Mouse (Mus musculus) liver, adult 2 months (tissue): ENCODE results near the gene Pcif1. TPM values are rescaled to one million over a fixed set of nuclear protein-coding genes. Genes with fewer than 3 reads are reported as not detected.

Source experiments
- DNase-seq: peaks from one replicate; pipeline ENCODE4 v3.0.0-alpha.2; 2011; ENCODE audit warnings: low read depth, low spot score; ENCODE audit errors: extremely low read depth
- H3K27ac ChIP-seq: fragments of 200-500 bp; replicated peaks from 2 replicates; pipeline ENCODE4 v1.5.1; 2012; ENCODE audit warnings: low read depth, mild to moderate bottlenecking, control low read depth, inconsistent platforms, low read length; ENCODE audit not compliant: insufficient read depth
- H3K27me3 ChIP-seq: fragments of 200-500 bp; 2 replicates; pipeline ENCODE4 v1.6.1; 2012; ENCODE audit warnings: mild to moderate bottlenecking, moderate library complexity, low read length, inconsistent platforms; ENCODE audit not compliant: control insufficient read depth, insufficient read depth
- H3K36me3 ChIP-seq: fragments of 200-500 bp; 2 replicates; pipeline ENCODE4 v1.6.1; 2012; ENCODE audit warnings: low read length, inconsistent platforms; ENCODE audit not compliant: control insufficient read depth, insufficient read depth
- H3K4me1 ChIP-seq: fragments of 200-500 bp; 2 replicates; pipeline ENCODE4 v1.6.1; 2011; ENCODE audit warnings: low read length; ENCODE audit not compliant: control insufficient read depth, insufficient read depth
- H3K4me3 ChIP-seq: fragments of 200-500 bp; 2 replicates; pipeline ENCODE4 v1.5.1; 2011; ENCODE audit warnings: low read depth, mild to moderate bottlenecking, control low read depth, low read length, moderate library complexity; ENCODE audit not compliant: insufficient read depth
- H3K79me2 ChIP-seq: fragments of 200-500 bp; 2 replicates; pipeline ENCODE4 v1.6.1; 2012; ENCODE audit warnings: inconsistent platforms, mild to moderate bottlenecking, low read length, moderate library complexity; ENCODE audit not compliant: control insufficient read depth, insufficient read depth
- H3K9ac ChIP-seq: fragments of 200-500 bp; 2 replicates; pipeline ENCODE4 v1.6.1; 2012; ENCODE audit warnings: low read depth, mild to moderate bottlenecking, control low read depth, inconsistent platforms, low read length
- CTCF ChIP-seq: fragments of 200-500 bp; IDR thresholded peaks from 2 replicates; pipeline ENCODE4 v1.5.1; 2011; ENCODE audit warnings: low read depth, low read length, control low read depth
- POLR2A ChIP-seq: fragments of 200-500 bp; IDR thresholded peaks from 2 replicates; pipeline ENCODE4 v1.6.1; 2011; ENCODE audit warnings: low read length, control low read depth; ENCODE audit not compliant: insufficient read depth; ENCODE audit errors: extremely low read depth
- WGBS: fragments of 180-500 bp; shearing (Covaris S2); methylation state at CpG from one replicate; pipeline ENCODE4 v1.1.7; 2018; 5-methylcytosine and 5-hydroxymethylcytosine counted together
- polyA plus RNA-seq: library from polyadenylated mRNA; depleted of rRNA; stranded (reverse); fragments of >200 nt; gene quantifications from 2 replicates; pipeline ENCODE4 v1.2.3, GENCODE M21; 2012
- total RNA-seq: library from RNA; depleted of rRNA; stranded (reverse); fragments of >200 nt; gene quantifications from 2 replicates; pipeline ENCODE4 v1.2.3, GENCODE M21; 2014

Pcif1 gene
- total and polyA plus RNA-seq, 2 experiments: 9.1 to 21.3 TPM

- no peaks in the 10 kb centered on the region for H3K27me3 ChIP-seq
- peak within 1 kb of the TSS; percentile 58 for H3K27ac ChIP-seq
- TF ChIP-seq CTCF (no peak), POLR2A (no peak)
- H3K9ac ChIP-seq: peak within 1 kb of the TSS; percentile 76
- H3K4me1 ChIP-seq: peaks cover 13% of the 10 kb centered on the region
- no peak for DNase-seq
- H3K36me3 ChIP-seq: no peaks in the 10 kb centered on the region; the same call in 1 of the 2 replicates
- 7% methylated on average over 47 of the region's 47 CpGs for WGBS
- no peaks in the 10 kb centered on the region for H3K79me2 ChIP-seq
- H3K4me3 ChIP-seq: peak within 1 kb of the TSS; percentile 77
Observed at GRCm38 (mm10) chr2:164857101-164857821, 21.8 kb upstream of the Pcif1 start, which contains the start of gene Pltp. TSS of gene Pltp (minus strand) at chr2:164857711.

GRCm38 (mm10) chr2:164857842-164858553, 21.1 kb upstream of the Pcif1 start:
- 62% methylated on average over 19 of the region's 19 CpGs for WGBS
- Histone ChIP-seq H3K27ac (peak overlapping the region; percentile 11), H3K4me3 (peak overlapping the region; percentile 77; the same call in 1 of the 2 replicates), H3K79me2 (no peaks in the 10 kb centered on the region), H3K36me3 (no peaks in the 10 kb centered on the region; the same call in 1 of the 2 replicates), H3K27me3 (no peaks in the 10 kb centered on the region), H3K4me1 (peaks cover 13% of the 10 kb centered on the region), H3K9ac (no peak overlapping the region)
- no peak for DNase-seq
- TF ChIP-seq POLR2A (no peak), CTCF (no peak)

GRCm38 (mm10) chr2:164859155-164859554, 19.9 kb upstream of the Pcif1 start:
- Histone ChIP-seq H3K9ac (peak overlapping the region; percentile 61), H3K4me1 (peaks cover 13% of the 10 kb centered on the region), H3K36me3 (no peaks in the 10 kb centered on the region), H3K4me3 (peak overlapping the region; percentile 35), H3K27ac (peak overlapping the region; percentile 94), H3K27me3 (no peaks in the 10 kb centered on the region), H3K79me2 (no peaks in the 10 kb centered on the region)
- no peak for DNase-seq
- TF ChIP-seq CTCF: no peak
- WGBS: 45% methylated on average over 2 of the region's 2 CpGs

- Histone ChIP-seq H3K27me3 (no peaks in the 10 kb centered on the region), H3K27ac (peak overlapping the region; percentile 94), H3K36me3 (no peaks in the 10 kb centered on the region), H3K4me3 (peak overlapping the region; percentile 35), H3K9ac (peak overlapping the region; percentile 61), H3K79me2 (no peaks in the 10 kb centered on the region), H3K4me1 (peaks cover 13% of the 10 kb centered on the region)
- 14% methylated on average over 9 of the region's 9 CpGs for WGBS
- peak; percentile 97 for DNase-seq
- TF ChIP-seq CTCF (no peak), POLR2A (peak; percentile 40; the same call in 1 of the 2 replicates)
Observed at GRCm38 (mm10) chr2:164859640-164860432, 19.3 kb upstream of the Pcif1 start.

GRCm38 (mm10) chr2:164861094-164861493, 18.0 kb upstream of the Pcif1 start:
- Histone ChIP-seq H3K4me1 (peaks cover 12% of the 10 kb centered on the region), H3K4me3 (no peak overlapping the region), H3K36me3 (no peaks in the 10 kb centered on the region), H3K9ac (no peak overlapping the region), H3K27ac (0 out of 2 replicates have a peak overlapping the region, but pooled peaks have one; percentile 8), H3K79me2 (no peaks in the 10 kb centered on the region), H3K27me3 (no peaks in the 10 kb centered on the region)
- no peak for DNase-seq
- TF ChIP-seq CTCF (no peak), POLR2A (no peak)
- WGBS: 69% methylated on average over 4 of the region's 4 CpGs
